Mouse (Mus musculus) forebrain, embryonic 16.5 days (tissue): ENCODE data around the gene Rpl14. TPM values are rescaled to one million over a fixed set of nuclear protein-coding genes. Genes with fewer than 3 reads are reported as not detected.

ENCODE experiments used
- ATAC-seq: fragments of 200-750 bp; cut with Nextera tagmentation; 2 replicates; pipeline ENCODE4 v1.8.0; 2017; ENCODE audit warnings: mild to moderate bottlenecking, moderate library complexity
- H3K27ac ChIP-seq: fragments of 300-500 bp; sonication (generic); 2 replicates; pipeline ENCODE4 v1.5.1; 2014; ENCODE audit warnings: low read length, control low read depth
- H3K27me3 ChIP-seq: fragments of 300-500 bp; sonication (generic); replicated peaks from 2 replicates; pipeline ENCODE4 v1.6.1; 2014; ENCODE audit warnings: low read length; ENCODE audit not compliant: control insufficient read depth, insufficient read depth
- H3K36me3 ChIP-seq: fragments of 300-500 bp; sonication (generic); 2 replicates; pipeline ENCODE4 v1.6.1; 2014; ENCODE audit not compliant: control insufficient read depth, insufficient read depth
- H3K4me1 ChIP-seq: fragments of 300-500 bp; sonication (generic); replicated peaks from 2 replicates; pipeline ENCODE4 v1.6.1; 2014; ENCODE audit warnings: low read length; ENCODE audit not compliant: control insufficient read depth, insufficient read depth
- H3K4me2 ChIP-seq: fragments of 300-500 bp; sonication (generic); 2 replicates; pipeline ENCODE4 v1.6.1; 2014; ENCODE audit warnings: mild to moderate bottlenecking, low read length, control low read depth
- H3K4me3 ChIP-seq: fragments of 300-500 bp; sonication (generic); replicated peaks from 2 replicates; pipeline ENCODE4 v1.5.1; 2014; ENCODE audit warnings: mild to moderate bottlenecking, low read length, control low read depth
- H3K9ac ChIP-seq: fragments of 300-500 bp; sonication (generic); replicated peaks from 2 replicates; pipeline ENCODE4 v1.6.1; 2014; ENCODE audit warnings: low read depth, low read length, control low read depth
- H3K9me3 ChIP-seq: fragments of 300-500 bp; sonication (generic); 2 replicates; pipeline ENCODE4 v1.6.1; 2016; ENCODE audit warnings: low read length; ENCODE audit not compliant: control insufficient read depth
- WGBS: fragments of 180-500 bp; shearing (Covaris S2); extraction: QIAGEN DNeasy Blood & Tissue Kit; methylation state at CpG from one replicate; pipeline ENCODE4 v1.1.7; 2014; 5-methylcytosine and 5-hydroxymethylcytosine counted together
- polyA plus RNA-seq: library from polyadenylated mRNA; unstranded; fragments of >200 nt; fragmentation: Nextera tagmentation; extraction: Ambion mirVana; gene quantifications from 2 replicates; pipeline ENCODE4 v1.2.1, GENCODE M21; 2015

Rpl14 gene
- polyA plus RNA-seq, 1 experiment from 2014 or later = 407 TPM

GRCm38 (mm10) chr9:120541411-120541810, 29.8 kb upstream of the Rpl14 start:
- H3K4me3 ChIP-seq = no peak overlapping the region
- no peak overlapping the region for H3K27ac ChIP-seq
- no peaks in the 10 kb centered on the region for H3K9me3 ChIP-seq
- H3K4me1 ChIP-seq = 0 out of 2 replicates have a peak, but pooled peaks cover 6% of the 10 kb centered on the region
- H3K36me3 ChIP-seq = no peaks in the 10 kb centered on the region
- 38% methylated on average over 1 of the region's 2 CpGs for WGBS
- peaks cover 11% of the 10 kb centered on the region for H3K27me3 ChIP-seq
- no peak for ATAC-seq
- no peak overlapping the region for H3K9ac ChIP-seq
- no peak overlapping the region for H3K4me2 ChIP-seq

- H3K27ac ChIP-seq = no peak overlapping the region
- H3K4me3 ChIP-seq = no peak overlapping the region
- 38% methylated on average over 6 of the region's 6 CpGs for WGBS
- H3K4me2 ChIP-seq = no peak overlapping the region
- H3K4me1 ChIP-seq = 0 out of 2 replicates have a peak, but pooled peaks cover 6% of the 10 kb centered on the region
- H3K36me3 ChIP-seq = no peaks in the 10 kb centered on the region
- no peak overlapping the region for H3K9ac ChIP-seq
- H3K27me3 ChIP-seq = peaks cover 11% of the 10 kb centered on the region
- ATAC-seq = no peak
- H3K9me3 ChIP-seq = no peaks in the 10 kb centered on the region
Measured at GRCm38 (mm10) chr9:120542241-120542640, 29.0 kb upstream of the Rpl14 start.

GRCm38 (mm10) chr9:120545994-120546393, 25.2 kb upstream of the Rpl14 start:
- no peaks in the 10 kb centered on the region for H3K4me1 ChIP-seq
- ATAC-seq = no peak
- 91% methylated on average over 2 of the region's 2 CpGs for WGBS

GRCm38 (mm10) chr9:120546482-120546881, 24.8 kb upstream of the Rpl14 start:
- H3K36me3 ChIP-seq = no peaks in the 10 kb centered on the region
- H3K4me1 ChIP-seq = no peaks in the 10 kb centered on the region
- H3K9me3 ChIP-seq = no peaks in the 10 kb centered on the region
- WGBS = 93% methylated on average over 9 of the region's 9 CpGs
- H3K9ac ChIP-seq = no peak overlapping the region
- H3K4me3 ChIP-seq = no peak overlapping the region
- H3K4me2 ChIP-seq = no peak overlapping the region
- ATAC-seq = no peak
- peaks cover 4% of the 10 kb centered on the region; the same call in 1 of the 2 replicates for H3K27me3 ChIP-seq
- no peak overlapping the region for H3K27ac ChIP-seq

More at GRCm38 (mm10) chr9:120545994-120546393, 25.2 kb upstream of the Rpl14 start:
- Histone ChIP-seq H3K9ac (no peak overlapping the region), H3K4me3 (no peak overlapping the region), H3K27me3 (peaks cover 4% of the 10 kb centered on the region; the same call in 1 of the 2 replicates), H3K4me2 (no peak overlapping the region), H3K9me3 (no peaks in the 10 kb centered on the region), H3K36me3 (no peaks in the 10 kb centered on the region), H3K27ac (no peak overlapping the region)

GRCm38 (mm10) chr9:120547026-120547668, 24.1 kb upstream of the Rpl14 start:
- Histone ChIP-seq H3K27ac (no peak overlapping the region), H3K9me3 (no peaks in the 10 kb centered on the region), H3K36me3 (no peaks in the 10 kb centered on the region), H3K4me2 (no peak overlapping the region), H3K9ac (no peak overlapping the region; the same call in 1 of the 2 replicates), H3K4me3 (no peak overlapping the region), H3K27me3 (no peaks in the 10 kb centered on the region; the same call in 1 of the 2 replicates), H3K4me1 (no peaks in the 10 kb centered on the region)
- ATAC-seq = no peak
- WGBS = 39% methylated on average over 16 of the region's 16 CpGs

- Histone ChIP-seq H3K36me3 (no peaks in the 10 kb centered on the region), H3K9me3 (no peaks in the 10 kb centered on the region), H3K27me3 (no peaks in the 10 kb centered on the region), H3K4me3 (no peak overlapping the region), H3K9ac (no peak overlapping the region), H3K4me2 (no peak overlapping the region), H3K4me1 (no peaks in the 10 kb centered on the region), H3K27ac (no peak overlapping the region)
- WGBS = 92% methylated on average over 9 of the region's 9 CpGs
- no peak for ATAC-seq
Measured at GRCm38 (mm10) chr9:120550778-120551177, 20.5 kb upstream of the Rpl14 start.

GRCm38 (mm10) chr9:120563590-120563989, 7.7 kb upstream of the Rpl14 start:
- Histone ChIP-seq H3K4me3 (no peak overlapping the region), H3K27ac (no peak overlapping the region), H3K27me3 (no peaks in the 10 kb centered on the region), H3K4me1 (no peaks in the 10 kb centered on the region), H3K9ac (no peak overlapping the region), H3K4me2 (no peak overlapping the region), H3K36me3 (no peaks in the 10 kb centered on the region), H3K9me3 (no peaks in the 10 kb centered on the region)
- 94% methylated on average over 3 of the region's 3 CpGs for WGBS
- no peak for ATAC-seq

- Histone ChIP-seq H3K4me3 (no peak overlapping the region), H3K36me3 (no peaks in the 10 kb centered on the region), H3K27me3 (no peaks in the 10 kb centered on the region), H3K27ac (no peak overlapping the region), H3K4me1 (no peaks in the 10 kb centered on the region), H3K9ac (no peak overlapping the region), H3K4me2 (no peak overlapping the region), H3K9me3 (no peaks in the 10 kb centered on the region)
- ATAC-seq = no peak
- 74% methylated on average over 2 of the region's 2 CpGs for WGBS
Measured at GRCm38 (mm10) chr9:120564247-120564646, 7.0 kb upstream of the Rpl14 start.

- Histone ChIP-seq H3K9me3 (no peaks in the 10 kb centered on the region), H3K27me3 (no peaks in the 10 kb centered on the region), H3K4me2 (no peak overlapping the region), H3K4me1 (peaks cover 7% of the 10 kb centered on the region), H3K27ac (no peak overlapping the region), H3K36me3 (no peaks in the 10 kb centered on the region), H3K9ac (no peak overlapping the region), H3K4me3 (no peak overlapping the region)
- WGBS = 88% methylated on average over 5 of the region's 5 CpGs
- ATAC-seq = no peak
Measured at GRCm38 (mm10) chr9:120566384-120566783, 4.9 kb upstream of the Rpl14 start.
